Mouse (Mus musculus): ENCODE results near the gene Esrrg.

Gene Esrrg

DNA sequence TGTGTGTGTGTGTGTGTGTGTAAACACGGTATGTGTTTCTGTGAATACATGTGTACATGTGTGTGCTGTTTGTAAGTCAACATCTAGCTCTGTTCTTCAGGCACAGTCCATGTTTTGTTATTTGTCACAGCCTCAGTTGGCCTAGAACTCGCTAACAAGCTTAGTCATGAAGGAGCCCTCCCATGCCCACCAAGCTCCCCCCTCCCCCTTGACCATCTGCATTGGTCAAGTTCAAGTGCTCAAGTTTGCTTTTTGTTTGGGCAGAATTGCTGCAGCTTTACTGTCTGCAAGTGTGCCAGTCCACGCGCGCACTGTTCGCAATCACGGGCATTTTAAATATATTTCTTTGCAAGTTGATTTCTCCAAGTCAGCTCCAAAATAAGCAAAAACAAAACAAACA is 298.8 kb downstream of the Esrrg start:
- DNase-seq (ENCODE audit: low read depth, low spot score) = no peak

- no peak for DNase-seq (ENCODE audit: low read depth, low spot score)
Measured at GRCm38 (mm10) chr1:187907871-187908270, 299.3 kb downstream of the Esrrg start.

GRCm38 (mm10) chr1:187910718-187911117 is 302.1 kb downstream of the Esrrg start:
- no peak for DNase-seq (ENCODE audit: low read depth, low spot score)

- DNase-seq (ENCODE audit: low read depth, low spot score) = no peak
Measured at GRCm38 (mm10) chr1:187911201-187911600, 302.6 kb downstream of the Esrrg start.

DNA sequence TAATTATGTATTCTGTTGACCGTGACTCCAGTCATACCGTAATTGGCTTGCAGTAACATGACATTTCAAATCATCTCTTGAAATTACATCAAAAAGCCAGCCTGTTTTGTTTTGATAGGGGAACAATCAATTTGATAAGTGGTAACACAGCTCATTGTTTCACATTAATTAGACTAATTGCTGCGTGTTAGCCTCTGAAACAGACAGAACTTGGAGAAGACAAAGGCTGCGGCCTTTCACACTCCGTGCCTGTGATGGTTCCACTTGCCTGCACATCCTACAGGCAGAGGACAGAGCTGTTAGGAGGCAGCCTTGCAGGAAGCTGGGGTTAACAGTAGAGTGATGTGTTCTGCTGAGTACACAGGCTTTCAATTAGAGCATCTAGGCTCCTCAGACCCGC is 309.7 kb downstream of the Esrrg start:
- no peak for DNase-seq (ENCODE audit: low read depth, low spot score)

GRCm38 (mm10) chr1:187918939-187919338 is 310.3 kb downstream of the Esrrg start:
- no peak for DNase-seq (ENCODE audit: low read depth, low spot score)

- no peak for DNase-seq (ENCODE audit: low read depth, low spot score)
Measured at GRCm38 (mm10) chr1:187920156-187920777, 311.7 kb downstream of the Esrrg start.

DNA sequence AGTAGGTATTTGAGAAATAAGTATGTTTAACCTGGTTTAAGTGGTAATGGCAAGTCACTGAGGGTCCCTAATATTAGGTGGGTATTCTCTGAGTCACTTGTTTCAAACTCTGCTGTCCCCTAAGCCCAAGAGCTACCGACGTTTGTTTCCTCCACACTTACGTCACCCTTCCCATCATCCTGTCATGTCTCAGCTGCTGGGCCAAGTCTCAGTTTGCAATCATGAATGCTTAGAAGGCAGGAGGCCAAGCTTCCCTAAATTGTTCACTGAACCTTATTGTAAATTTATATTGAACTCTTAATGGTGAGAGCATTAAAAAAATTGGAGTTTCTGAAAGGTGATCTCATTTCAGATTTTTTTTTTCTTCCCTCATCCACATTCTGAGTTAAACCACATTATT is 322.6 kb downstream of the Esrrg start:
- no peak for DNase-seq (ENCODE audit: low read depth, low spot score)

- no peak for DNase-seq (ENCODE audit: low read depth, low spot score)
Measured at GRCm38 (mm10) chr1:187938652-187939051, 330.1 kb downstream of the Esrrg start.

GRCm38 (mm10) chr1:187939078-187939477 is 330.5 kb downstream of the Esrrg start:
- no peak for DNase-seq (ENCODE audit: low read depth, low spot score)

DNA sequence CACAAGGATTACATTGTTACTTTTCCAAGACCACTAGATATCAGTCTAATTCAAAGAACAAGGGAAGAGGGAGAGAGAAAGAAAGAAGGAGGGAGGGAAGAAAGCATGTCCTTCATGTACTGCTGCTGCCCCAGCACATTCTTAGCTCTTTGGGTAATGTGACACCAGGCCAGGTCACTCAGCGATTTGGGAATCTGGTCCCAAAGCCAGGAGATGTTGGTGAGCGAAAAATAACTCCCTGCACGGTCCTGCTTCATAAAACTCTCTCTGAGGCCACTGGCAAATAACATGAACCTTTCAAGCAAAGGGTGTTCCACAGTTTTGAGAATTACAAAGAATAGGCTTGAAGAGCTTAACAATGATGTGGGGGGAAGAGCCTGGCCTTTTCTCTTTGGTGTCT is 342.9 kb downstream of the Esrrg start:
- DNase-seq (ENCODE audit: low read depth, low spot score) = no peak

GRCm38 (mm10) chr1:187956702-187957101 is 348.1 kb downstream of the Esrrg start:
- DNase-seq (ENCODE audit: low read depth, low spot score) = no peak

GRCm38 (mm10) chr1:187959192-187959591 is 350.6 kb downstream of the Esrrg start:
- DNase-seq (ENCODE audit: low read depth, low spot score) = no peak

- no peak for DNase-seq (ENCODE audit: low read depth, low spot score)
Measured at GRCm38 (mm10) chr1:187961452-187961851, 352.9 kb downstream of the Esrrg start.

DNA sequence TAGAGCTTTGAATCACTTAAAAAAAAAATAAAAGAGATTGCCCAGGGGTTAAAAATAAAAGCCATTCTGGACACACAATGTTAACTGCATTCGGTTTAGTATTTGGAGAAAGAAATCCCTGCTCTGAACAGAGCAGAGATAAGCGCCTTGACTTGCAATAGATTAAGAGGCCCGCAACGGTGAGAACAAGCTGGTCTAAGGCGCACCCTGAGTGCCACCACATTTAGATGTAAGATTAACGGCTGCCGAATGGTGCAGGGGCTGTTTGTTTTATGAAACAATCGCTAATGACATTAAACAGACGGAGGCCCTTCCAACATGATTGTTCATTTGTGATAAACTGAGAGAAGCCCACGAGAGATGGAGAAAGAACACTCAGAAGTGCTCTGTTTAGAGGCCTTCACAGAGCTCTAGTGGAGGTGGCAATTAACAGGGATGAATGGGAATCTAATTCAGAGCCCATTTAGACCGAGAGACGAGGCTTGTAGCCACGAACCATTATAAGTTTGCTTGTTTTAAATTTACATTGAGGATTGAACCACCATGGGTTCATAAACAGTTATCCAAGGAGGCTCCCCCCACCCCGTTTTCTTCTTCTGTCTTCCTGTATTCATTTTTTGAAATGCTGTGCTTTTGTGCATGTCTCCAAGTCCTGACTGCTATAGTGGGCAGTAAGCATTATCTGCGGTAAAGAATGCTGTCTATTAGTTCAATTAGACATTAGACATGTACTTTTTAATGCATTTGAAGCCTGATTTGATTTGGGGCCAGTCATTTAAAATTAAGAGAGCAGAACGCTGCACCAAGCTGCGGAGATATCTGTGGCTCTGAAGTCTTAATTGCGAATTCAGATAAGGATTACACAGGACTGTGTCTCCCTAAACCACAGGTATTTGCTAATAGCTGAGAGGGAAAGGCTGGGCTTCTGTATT is 356.5 kb downstream of the Esrrg start:
- no peak for DNase-seq (ENCODE audit: low read depth, low spot score)

GRCm38 (mm10) chr1:187965921-187966320 is 357.3 kb downstream of the Esrrg start:
- no peak for DNase-seq (ENCODE audit: low read depth, low spot score)

- DNase-seq (ENCODE audit: low read depth, low spot score) = no peak
Measured at GRCm38 (mm10) chr1:187968379-187968778, 359.8 kb downstream of the Esrrg start.

DNA sequence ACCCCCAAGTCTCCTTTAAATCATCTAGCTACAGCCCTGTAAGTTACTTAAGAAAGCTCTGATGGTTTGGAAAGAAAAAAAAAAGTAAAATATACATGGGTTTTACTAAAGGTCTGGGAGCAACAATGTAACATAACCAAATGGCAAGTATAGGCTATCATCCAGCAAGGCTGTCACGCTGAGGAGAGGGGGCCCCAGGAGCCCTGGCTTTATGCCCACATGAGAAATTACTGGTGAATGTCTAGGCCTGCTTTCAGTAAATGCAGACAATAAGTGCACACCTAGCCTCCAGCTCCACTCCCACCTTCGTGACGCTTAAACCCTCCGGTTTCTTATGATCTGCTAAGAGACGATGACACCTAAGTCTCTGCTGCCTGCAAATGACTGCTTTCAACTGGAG is 360.9 kb downstream of the Esrrg start:
- no peak for DNase-seq (ENCODE audit: low read depth, low spot score)

- no peak for DNase-seq (ENCODE audit: low read depth, low spot score)
Measured at GRCm38 (mm10) chr1:187974396-187974795, 365.8 kb downstream of the Esrrg start.

- no peak for DNase-seq (ENCODE audit: low read depth, low spot score)
Measured at GRCm38 (mm10) chr1:187975465-187976352, 367.1 kb downstream of the Esrrg start.

GRCm38 (mm10) chr1:187976353-187976730 is 367.8 kb downstream of the Esrrg start:
- DNase-seq (ENCODE audit: low read depth, low spot score) = no peak

DNA sequence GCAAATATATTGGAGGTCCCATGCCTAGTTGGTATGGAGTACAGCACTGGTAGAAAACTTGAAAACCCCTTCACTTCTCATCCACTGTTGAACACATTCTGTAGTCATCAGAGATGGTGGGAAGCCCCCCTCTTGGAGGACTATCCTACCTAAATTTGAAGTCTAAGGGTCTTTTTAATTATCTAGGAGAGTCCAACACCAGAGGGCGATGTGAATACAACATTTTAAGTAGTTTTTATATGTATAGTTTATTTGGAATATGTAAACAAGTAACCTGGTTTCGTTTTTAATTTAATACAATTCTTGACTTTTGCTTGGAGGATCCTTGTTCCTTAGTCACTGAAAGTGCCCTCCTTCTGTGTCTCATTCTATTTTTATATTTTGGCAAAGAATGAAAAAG is 372.4 kb downstream of the Esrrg start:
- DNase-seq (ENCODE audit: low read depth, low spot score) = no peak

Data from CD4-positive, CD25-positive, alpha-beta regulatory T cell, adult 2 months (primary cell).